Mouse (Mus musculus): ENCODE data around the gene Tagln2.

DNA sequence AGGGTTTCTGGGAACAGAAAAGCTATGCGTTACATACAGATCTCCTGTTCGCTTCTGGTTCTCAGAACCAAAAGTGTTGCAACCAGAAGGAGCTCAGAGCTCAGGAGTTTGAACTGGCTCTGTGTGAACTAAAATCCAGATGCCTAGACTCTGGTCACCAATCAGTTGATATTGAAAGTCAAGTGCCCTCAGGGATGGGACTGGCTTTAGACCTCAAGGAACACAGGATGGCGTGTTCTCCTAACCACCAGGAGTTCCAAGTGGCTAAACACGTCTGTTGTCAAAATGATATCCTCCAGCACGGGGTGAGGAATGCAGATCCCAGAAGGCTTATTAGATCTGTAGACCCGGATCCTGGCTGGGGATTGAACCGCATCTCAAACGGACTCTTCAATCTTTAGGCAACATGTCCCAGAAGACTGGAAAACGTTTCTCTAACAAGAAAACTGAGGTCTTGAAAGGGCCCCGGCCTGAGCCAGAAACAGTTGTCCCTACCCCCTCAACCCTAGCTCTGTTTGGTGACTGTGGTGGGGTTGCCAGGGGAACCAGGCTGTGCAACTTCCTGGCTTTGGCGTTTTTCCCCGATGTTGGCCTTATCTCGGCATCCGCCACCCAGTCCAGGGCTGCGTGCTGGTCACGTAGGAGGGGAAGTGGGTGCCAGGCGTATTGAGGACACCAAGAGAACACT lies 13.8 kb downstream of the Tagln2 start:
- no peak for TF ChIP-seq CTCF (IDR thresholded peaks at IDR 0.05; ENCODE audit: low read depth)
- 0 out of 2 replicates have a peak, but pooled peaks have one; percentile 41 for TF ChIP-seq EP300 (IDR thresholded peaks at IDR 0.05; ENCODE audit: low read depth)

All from heart, postnatal 0 days (tissue).